Mouse (Mus musculus): ENCODE results near the gene Mpst.

- TF ChIP-seq POLR2A (IDR thresholded peaks at IDR 0.05; ENCODE audit: borderline replicate concordance, extremely low read depth, low read depth, low read length) = no peak
- no peak for TF ChIP-seq CTCF (IDR thresholded peaks at IDR 0.05; ENCODE audit: insufficient read depth, low read length)
Measured at GRCm38 (mm10) chr15:78435681-78436080, 29.5 kb downstream of the Mpst start.

Data from lung, adult 2 months (tissue).